Mouse (Mus musculus) inflammation-experienced regulatory T-cells, adult 6 months (primary cell): ENCODE results near the gene Fam129b. TPM values are rescaled to one million over a fixed set of nuclear protein-coding genes. Genes with fewer than 3 reads are reported as not detected.
"Not testable (repeated sequence)": the region's sequence is repeated elsewhere in the genome, so short reads cannot be mapped to it uniquely, and the experiment has no call there.

Experiments
- ATAC-seq: one replicate; pipeline ENCODE4 v1.8.0; 2017
- polyA plus RNA-seq, 3 experiments: library from polyadenylated mRNA; unstranded; fragments of 100-300 nt; shearing (Covaris generic); gene quantifications; one replicate each; pipeline ENCODE4 v1.2.1; 2017

The Fam129b gene
- 1 to 10 TPM in 1 of 3 experiments, under 1 TPM in 2; 0.15 to 3.2 (median 0.90) TPM for polyA plus RNA-seq

- ATAC-seq = peak; percentile 66
Measured at GRCm38 (mm10) chr2:32875675-32876489, at the start of gene Fam129b. TSS of gene Fam129b (plus strand) at chr2:32876114.

GRCm38 (mm10) chr2:32828979-32829676 is 46.8 kb upstream of the Fam129b start:
- ATAC-seq = no peak

- peak; percentile 96 for ATAC-seq
Measured at GRCm38 (mm10) chr2:32834496-32834895, 41.4 kb upstream of the Fam129b start.

- ATAC-seq = no peak
Measured at GRCm38 (mm10) chr2:32835588-32835987, 40.3 kb upstream of the Fam129b start.

DNA sequence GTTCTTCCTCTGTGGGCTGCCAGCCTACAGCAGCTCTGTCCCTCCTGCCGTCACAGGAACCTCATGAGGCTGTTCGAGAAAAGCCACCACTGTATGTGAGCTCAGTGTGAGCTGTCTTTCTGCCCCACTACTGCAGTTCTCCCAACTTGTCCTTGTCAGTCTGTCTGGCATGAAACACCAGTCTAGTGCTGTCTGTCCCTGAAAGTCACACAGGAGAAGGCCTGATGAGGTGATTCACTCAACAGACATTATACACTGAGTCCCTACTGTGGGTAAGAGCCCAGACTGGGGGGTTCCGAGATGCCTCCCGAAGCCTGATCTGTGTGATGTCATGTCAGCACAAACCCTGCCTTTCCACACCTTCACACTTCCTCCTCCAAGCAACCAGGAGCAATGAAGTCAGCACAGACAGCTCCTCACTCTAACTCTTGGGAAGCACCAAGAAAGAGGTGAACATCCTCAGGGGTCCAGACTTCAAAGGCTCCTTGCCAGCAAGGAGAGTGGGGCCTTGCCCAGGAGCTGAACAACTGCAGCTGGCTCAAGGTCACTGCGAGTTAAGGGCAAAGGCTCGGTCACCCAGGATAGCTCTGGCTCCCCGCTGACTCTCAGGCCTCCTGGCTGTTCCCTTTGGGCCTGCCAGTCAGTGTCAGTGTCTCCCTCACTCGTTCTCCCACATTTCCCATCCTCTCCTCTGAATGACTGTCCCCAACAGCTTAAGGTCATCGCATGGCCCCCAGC is 37.6 kb upstream of the Fam129b start:
- no peak for ATAC-seq

DNA sequence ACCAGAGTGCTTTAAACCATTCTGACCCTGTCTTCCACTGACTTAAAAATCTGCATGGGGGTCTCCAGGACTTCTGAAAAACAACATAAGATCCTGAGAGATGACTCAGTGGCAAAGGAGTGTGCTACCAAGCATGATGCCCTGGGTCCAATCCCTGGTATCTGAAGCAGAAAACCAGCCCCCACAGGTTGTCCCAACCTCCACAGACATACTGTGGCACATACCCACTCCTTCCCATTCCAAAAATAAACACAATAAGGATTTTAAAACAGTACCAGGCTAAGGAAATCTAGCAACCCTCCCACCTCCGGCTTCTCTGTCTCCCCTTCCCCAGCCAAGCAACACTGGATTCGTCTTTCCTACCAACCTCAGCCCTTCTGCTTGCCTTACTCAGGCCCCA is 36.7 kb upstream of the Fam129b start:
- no peak for ATAC-seq

GRCm38 (mm10) chr2:32841099-32841498 is 34.8 kb upstream of the Fam129b start:
- ATAC-seq = no peak

DNA sequence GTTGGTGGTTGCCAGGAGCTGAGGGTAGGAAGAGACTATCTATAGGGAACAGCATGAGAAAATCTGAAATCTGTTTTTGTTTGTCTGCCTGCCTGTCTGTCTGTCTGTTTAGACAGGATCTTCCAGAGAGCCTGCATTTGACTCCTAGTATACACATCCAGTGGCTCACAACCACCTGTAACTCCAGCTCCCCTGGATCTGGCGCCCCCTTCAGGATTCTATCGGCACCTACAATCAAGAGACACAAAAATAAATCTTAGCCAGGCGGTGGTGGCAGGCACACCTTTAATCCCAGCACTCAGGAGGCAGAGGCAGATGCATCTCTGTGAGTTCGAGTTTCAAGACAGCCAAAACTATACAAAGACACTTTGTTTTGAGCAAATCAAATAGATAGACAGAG is 33.4 kb upstream of the Fam129b start:
- no peak for ATAC-seq

- no peak for ATAC-seq
Measured at GRCm38 (mm10) chr2:32845572-32846100, 30.3 kb upstream of the Fam129b start.

GRCm38 (mm10) chr2:32846101-32846804 is 29.7 kb upstream of the Fam129b start:
- ATAC-seq = peak; percentile 38

DNA sequence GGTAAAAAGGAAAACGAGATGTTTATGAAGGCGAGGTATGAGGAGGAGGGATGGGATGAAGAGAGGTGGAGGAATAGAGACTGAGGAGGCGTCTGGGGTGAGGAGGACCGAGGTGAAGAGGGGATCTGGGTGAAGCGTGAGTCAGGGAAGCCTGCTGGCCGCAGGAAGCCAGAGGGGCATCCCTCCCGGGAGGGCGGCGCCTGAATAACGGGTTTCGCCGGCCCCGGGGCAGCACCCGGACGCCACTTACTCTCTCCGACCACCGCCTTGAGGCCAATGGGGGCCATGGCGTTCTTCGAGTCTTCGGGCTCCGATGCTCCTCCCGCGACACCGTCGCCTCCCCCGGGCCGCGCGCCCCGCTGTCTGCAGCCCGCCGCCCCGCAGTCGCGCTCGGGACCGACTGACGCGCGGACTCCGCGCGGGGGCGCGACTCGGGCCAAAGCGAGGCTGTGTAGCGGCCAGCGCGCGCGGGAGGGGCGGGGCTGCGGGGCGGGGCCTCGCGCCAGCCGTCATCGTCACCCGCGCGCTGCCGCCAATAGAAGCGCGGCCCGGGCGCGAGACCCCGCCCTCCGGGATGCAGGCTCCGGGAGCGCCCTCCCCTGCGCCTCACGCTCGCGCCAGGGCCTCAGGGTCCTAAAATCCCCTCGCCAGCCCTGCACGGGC is 29.0 kb upstream of the Fam129b start, which contains the start of gene Stxbp1:
Stxbp1 (minus strand) TSS at position 441 of the 663 bp plus-strand sequence.
- peak; percentile 79 for ATAC-seq

DNA sequence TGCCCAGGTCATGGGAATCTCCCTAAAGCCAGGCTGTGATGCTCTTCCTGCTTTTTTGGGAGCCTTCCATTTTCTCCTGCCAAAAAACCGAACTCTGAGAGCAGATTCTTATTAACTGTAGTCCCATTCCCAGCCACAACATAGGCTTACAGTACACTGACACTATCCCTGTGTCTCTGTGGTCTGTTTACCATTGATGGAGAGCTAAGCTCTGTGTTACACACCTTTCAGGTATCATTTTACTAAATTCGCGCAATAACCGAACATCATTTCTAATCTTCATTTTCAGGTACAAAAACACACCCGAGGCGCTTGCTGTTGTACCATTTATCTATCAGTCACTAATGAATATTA is 28.5 kb upstream of the Fam129b start:
- peak; percentile 23 for ATAC-seq

DNA sequence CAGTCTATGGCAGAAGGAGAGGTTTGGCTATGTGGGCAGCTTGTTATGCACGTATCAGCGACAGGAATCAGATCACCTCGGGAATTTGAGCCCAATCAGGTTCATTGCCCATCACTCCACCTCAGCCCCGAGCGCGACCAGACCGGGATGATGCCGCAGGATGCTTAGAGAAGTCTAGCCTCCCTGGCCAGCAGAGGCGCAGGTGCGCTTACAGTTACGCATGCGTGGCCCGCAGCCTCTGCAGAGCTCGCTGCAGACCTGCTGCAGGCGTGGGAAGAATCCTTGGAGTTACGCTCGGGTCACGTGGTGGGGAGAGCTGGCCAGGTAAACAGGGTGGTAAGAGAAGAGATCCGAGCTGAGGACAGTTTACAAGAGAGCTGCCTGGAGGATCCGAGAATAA is 23.8 kb upstream of the Fam129b start:
- no peak for ATAC-seq

DNA sequence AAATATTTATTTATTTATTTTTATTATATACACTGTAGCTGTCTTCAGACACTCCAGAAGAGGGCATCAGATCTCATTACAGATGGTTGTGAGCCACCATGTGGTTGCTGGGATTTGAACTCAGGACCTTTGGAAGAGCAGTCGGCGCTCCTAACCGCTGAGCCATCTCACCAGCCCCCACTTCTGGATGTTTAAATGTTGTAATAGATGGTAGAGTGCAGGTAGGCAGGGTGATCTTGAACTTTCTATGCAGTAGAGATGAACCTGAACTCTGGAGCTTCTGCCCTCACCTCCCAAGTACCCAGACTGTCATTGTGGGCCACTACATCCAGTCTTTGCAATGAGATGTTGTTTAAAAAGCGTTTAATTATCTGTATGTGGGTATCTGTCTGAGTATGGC is 22.2 kb upstream of the Fam129b start:
- ATAC-seq = not testable (repeated sequence)

GRCm38 (mm10) chr2:32854206-32854605 is 21.7 kb upstream of the Fam129b start:
- ATAC-seq = peak; percentile 72

- ATAC-seq = no peak
Measured at GRCm38 (mm10) chr2:32855046-32855785, 20.7 kb upstream of the Fam129b start.

DNA sequence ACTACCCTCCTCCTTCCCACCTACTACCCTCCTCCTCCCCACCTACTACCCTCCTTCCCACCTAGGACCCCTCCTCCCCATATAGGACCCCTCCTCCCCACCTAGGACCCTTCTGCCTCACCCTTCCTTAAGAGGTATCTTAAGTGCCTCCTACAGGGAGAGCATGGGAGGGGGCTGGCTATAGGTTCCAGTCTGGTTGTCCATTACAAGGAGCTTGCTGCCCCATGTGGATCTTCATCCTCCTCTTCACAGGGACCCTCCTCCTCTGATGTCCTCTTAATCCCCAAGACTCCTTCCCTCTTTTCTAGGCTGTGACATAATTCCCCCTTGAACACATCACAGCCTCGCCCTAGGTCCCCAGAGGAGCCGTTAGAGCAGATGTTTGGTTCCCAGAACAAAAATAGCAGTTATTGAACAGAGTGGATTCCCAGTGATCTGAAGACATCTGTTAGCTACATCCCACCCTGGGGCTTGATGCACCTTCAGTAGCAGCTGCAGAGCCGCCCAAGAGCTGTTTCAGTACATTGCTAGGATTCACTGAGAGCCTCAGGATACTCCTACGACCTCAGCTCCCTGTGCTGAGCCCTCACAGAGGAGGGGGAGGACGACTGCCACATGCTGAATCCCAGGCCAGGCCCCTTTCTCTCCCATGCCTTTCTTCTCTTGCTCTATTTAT is 20.0 kb upstream of the Fam129b start:
- ATAC-seq = no peak

- ATAC-seq = peak; percentile 72
Measured at GRCm38 (mm10) chr2:32857584-32857983, 18.3 kb upstream of the Fam129b start.

DNA sequence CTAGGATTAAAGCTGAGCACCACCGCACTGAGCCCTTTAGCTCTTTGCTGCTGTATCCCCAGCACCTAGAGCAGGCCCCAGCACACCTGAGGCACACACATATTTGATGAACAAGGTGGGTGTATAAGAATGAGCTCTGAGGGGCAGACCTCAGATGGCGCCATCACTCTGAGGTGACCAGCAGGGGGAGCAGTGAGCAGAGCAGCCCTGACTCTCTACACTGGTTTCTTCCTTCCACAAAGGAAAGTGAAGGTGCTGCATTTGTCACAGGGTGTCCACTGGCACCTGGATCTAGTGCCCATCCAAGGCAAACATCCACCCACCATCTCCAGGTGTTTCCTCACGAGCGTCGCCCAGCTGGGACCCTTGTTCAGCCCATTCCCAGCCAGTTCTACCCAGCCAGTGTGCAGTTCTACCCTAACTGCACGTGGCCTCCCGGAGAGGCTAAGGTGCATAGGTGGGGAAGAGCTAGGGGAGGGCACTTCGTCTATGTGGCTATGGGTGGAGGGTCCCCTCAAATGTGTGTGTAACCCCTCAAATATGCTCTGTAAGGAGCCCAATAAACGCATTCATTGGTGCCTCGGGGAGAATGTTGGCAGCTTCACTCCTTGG is 16.8 kb upstream of the Fam129b start:
- peak; percentile 77 for ATAC-seq

DNA sequence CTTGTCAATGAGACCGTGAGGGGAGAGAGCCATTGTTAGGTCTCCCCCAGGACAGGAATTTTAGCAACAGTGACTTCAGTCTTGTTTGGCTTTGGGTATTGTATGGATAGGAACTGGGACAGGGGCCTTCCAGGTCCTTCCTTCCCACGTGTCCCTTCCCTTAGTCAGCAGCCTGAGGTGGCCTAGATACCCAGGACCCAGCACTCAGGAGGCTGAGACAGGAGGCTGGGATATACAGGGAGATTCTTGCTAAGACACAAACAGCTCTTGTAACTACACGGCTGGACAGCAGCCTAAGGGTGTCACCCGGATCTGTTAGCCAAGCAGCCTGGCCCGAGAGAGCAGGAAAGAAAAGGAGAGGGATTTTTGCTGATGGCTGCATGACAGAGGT is 16.3 kb upstream of the Fam129b start:
- no peak for ATAC-seq
